Mouse (Mus musculus) large intestine, adult 2 months (tissue): ENCODE measurements around the gene Smad3. TPM values are rescaled to one million over a fixed set of nuclear protein-coding genes. Genes with fewer than 3 reads are reported as not detected.
A peak's percentile ranks its signal among the peaks of the same experiment; 100 is the strongest.

Source experiments
- DNase-seq: peaks from one replicate; pipeline ENCODE4 v3.0.0-alpha.2; 2012; ENCODE audit warnings: low read depth, low spot score
- WGBS: fragments of 180-500 bp; shearing (Covaris S2); methylation state at CpG from one replicate; pipeline ENCODE4 v1.1.7; 2018; 5-methylcytosine and 5-hydroxymethylcytosine counted together
- polyA plus RNA-seq: library from polyadenylated mRNA; depleted of rRNA; stranded (reverse); fragments of >200 nt; gene quantifications from 2 replicates; pipeline ENCODE4 v1.2.3, GENCODE M21; 2012

Smad3 gene
- polyA plus RNA-seq, 1 experiment, result 16.2 TPM

DNA sequence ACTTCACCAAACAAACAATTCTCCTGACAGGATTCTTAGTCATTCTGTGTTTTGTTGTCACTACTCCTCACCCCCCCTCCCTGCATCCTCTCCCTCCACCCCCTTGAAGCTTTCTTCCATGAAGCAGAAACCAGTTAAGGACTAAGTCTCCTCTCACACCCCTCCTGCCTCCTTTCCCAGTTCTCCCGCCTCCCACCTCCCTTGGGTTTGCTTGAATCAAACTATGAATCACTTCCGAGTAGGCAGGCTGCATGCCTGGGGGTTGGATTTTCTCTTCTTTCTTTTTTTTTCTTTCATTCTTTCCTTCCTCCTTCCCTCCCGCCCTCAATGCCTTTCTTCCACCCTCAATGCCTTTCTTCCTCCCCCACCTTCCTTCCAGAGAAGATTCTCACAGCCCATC is 80.2 kb downstream of the Smad3 start:
- 54% methylated on average over 3 of the region's 3 CpGs for WGBS
- DNase-seq, result no peak

DNA sequence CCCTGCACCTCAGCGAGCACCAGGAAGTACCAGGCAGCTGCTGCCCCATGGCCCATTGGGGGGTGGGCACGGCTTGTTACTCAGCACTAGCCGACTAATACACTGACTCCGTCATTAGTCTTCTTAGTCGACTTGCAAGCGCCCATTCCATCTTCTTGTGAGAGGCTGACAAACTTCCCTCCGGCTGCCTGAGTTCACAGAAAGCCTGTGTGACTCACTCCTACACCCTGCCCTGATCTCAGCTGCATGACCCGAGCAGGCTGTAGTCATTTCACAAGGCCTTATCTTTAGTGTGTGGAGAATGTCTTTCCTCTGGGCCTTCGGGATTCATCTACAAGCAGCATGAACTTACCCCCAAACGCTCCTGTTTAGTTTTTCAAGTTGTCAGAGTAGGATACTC is 83.2 kb downstream of the Smad3 start:
- no peak for DNase-seq
- 57% methylated on average over 10 of the region's 10 CpGs for WGBS

- 76% methylated on average over 3 of the region's 3 CpGs for WGBS
- DNase-seq, result no peak
Measured at GRCm38 (mm10) chr9:63673494-63673805, 84.3 kb downstream of the Smad3 start.

DNA sequence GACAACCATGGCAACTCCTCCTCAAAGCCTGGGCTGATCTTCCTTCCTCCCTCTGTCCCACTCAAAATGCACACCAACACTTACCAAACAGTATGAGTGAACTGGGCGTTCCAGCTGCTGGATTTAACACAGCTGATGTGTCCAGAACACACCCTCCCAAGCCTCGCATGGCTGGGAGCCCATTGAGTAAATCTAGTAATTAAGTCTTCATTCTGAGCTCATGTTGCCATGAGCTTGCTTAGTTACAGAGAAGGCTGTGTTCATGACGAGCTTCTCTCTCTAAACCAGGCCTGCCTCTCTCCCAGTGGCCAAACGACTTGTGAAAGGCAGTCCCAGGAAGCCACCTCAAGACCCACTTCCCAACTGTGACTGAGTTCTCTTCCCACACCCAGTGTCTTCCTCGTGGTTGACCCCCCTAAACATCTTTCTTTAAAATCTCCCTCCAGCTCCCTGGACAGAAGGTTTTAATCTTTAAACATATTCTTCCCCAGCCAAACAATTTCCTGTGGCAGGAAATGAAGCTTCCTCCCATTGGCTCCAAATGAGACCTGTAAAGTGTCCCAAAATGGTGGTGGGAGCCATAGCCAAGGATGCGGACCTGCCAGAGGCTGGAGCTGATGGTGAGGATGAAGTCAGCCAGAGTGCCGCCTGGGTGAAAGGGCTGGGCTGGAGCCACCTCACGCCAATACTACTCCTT is 84.8 kb downstream of the Smad3 start:
- no peak for DNase-seq
- 53% methylated on average over 8 of the region's 8 CpGs for WGBS

GRCm38 (mm10) chr9:63669816-63670215 is 88.0 kb downstream of the Smad3 start:
- DNase-seq, result no peak
- WGBS, result 98% methylated on average over 7 of the region's 7 CpGs

- DNase-seq, result no peak
- 37% methylated on average over 1 of the region's 1 CpGs for WGBS
Measured at GRCm38 (mm10) chr9:63668621-63669020, 89.2 kb downstream of the Smad3 start.

GRCm38 (mm10) chr9:63667373-63667724 is 90.4 kb downstream of the Smad3 start:
- DNase-seq, result no peak
- WGBS, result 29% methylated on average over 8 of the region's 8 CpGs

GRCm38 (mm10) chr9:63666612-63667372 is 91.0 kb downstream of the Smad3 start:
- no peak for DNase-seq
- 37% methylated on average over 18 of the region's 18 CpGs for WGBS

GRCm38 (mm10) chr9:63664792-63665646 is 92.8 kb downstream of the Smad3 start:
- DNase-seq, result no peak
- 61% methylated on average over 13 of the region's 13 CpGs for WGBS

DNA sequence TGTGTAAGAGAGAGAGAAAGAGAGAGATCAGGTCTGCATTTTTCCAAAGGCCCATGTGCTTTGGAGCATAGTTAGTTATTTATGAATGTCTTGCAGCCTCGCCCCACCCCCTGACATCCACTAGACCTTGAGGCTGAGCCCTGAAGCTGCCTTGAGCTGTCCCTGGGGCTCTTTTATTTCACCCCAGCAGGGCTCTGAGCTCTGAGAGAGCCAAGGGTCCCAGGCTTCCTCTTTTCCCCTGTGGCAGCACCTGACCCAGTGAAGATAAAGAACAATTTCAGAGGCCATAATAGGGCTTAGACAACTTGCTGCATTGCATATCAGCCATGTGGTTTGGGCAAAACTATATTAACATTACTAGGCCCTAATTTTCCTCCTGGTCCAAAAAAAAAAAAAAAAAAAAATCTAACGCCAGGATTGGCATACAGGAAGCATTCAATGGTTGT is 93.5 kb downstream of the Smad3 start:
- 80% methylated on average over 2 of the region's 2 CpGs for WGBS
- no peak for DNase-seq

DNA sequence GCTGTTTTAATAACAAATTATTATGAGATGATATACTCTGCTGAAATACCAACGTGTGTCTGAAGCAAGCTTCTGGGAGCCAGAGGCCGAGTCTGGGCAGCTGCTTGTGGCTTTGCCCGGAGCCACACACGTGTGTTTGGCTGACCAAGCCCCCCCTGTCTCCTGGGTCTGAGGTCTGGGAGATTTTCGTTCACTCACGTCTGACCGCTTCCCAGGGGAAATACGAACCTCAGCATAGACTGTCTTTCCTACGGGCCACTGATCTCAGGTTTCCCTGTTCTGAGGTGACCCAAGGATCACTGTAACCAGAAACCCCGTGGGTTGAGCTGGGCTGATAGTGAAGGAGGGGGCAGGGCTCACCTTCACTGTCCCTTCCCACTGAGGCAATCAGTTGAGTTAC is 94.6 kb downstream of the Smad3 start:
- no peak for DNase-seq
- WGBS, result 90% methylated on average over 10 of the region's 10 CpGs

DNA sequence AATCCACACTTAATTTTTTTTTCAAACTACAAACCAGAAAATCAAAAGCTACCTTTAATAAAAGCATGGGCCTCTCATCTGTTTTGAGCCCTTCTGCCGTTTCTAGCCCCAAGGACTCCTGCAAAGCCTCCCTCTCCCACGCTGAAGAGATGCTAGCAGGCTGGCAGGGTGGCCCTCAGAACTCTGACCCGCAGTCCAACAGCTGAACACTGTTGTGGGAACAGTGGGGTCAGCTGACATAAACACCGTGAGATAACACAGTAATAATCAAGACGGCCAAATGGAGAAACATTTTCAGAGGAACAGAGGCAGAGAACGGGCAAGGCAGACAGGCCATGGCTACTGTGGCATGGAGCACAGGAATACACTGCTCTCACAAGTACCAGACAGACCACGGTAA is 95.0 kb downstream of the Smad3 start:
- no peak for DNase-seq
- WGBS, result 77% methylated on average over 7 of the region's 7 CpGs

DNA sequence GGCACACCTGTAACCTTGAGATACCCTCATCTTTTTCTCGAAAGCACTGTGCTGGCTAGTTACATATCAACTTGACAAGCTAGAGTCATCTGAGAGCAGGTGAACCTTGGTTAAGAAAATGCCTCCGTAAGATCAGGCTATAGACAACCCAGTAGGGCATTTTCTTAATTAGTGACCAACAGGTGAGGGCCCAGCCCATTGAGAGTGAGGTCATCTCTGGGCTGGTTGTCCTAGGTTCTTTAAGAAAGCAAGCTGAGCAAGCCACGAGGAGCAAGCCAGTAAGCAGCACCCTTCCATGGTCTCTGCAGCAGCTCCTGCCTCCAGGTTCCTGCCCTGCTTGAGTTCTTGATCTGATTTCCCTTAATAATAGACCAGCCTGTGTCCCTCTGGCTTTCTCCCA is 97.1 kb downstream of the Smad3 start:
- 48% methylated on average over 3 of the region's 3 CpGs for WGBS
- no peak for DNase-seq

DNA sequence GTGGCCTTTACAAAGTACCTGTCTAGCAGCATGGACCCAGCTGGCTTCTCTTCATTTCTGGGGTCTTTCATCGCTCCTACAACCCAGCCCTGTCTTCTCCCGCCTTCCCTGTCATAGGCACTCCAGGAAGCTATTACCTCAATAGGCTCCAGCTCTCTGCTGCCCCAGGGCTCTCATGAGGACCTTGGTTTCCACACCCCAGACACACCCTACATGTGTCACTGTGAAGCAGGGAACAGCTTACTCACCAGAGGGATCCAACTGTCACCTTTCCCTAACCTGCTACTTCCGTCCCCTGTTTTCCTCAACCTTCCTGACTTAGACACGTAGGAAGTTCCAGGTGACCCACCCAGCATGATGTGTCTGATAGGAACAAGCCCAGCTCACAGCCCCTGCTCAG is 97.7 kb downstream of the Smad3 start:
- 30% methylated on average over 4 of the region's 4 CpGs for WGBS

GRCm38 (mm10) chr9:63658970-63659371 is 98.8 kb downstream of the Smad3 start:
- 41% methylated on average over 5 of the region's 5 CpGs for WGBS
- no peak for DNase-seq

More for the DNA sequence above, 97.7 kb downstream of the Smad3 start:
- peak; percentile 56 for DNase-seq

GRCm38 (mm10) chr9:63658436-63658835 is 99.4 kb downstream of the Smad3 start:
- 81% methylated on average over 9 of the region's 9 CpGs for WGBS
- DNase-seq, result no peak

GRCm38 (mm10) chr9:63657167-63657566 is 100.6 kb downstream of the Smad3 start:
- 61% methylated on average over 4 of the region's 4 CpGs for WGBS
- DNase-seq, result no peak

- 81% methylated on average over 1 of the region's 1 CpGs for WGBS
- no peak for DNase-seq
Measured at GRCm38 (mm10) chr9:63655092-63655491, 102.7 kb downstream of the Smad3 start.

GRCm38 (mm10) chr9:63654575-63654974 is 103.2 kb downstream of the Smad3 start:
- WGBS, result 95% methylated on average over 8 of the region's 8 CpGs
- no peak for DNase-seq

- no peak for DNase-seq
- WGBS, result 66% methylated on average over 7 of the region's 7 CpGs
Measured at GRCm38 (mm10) chr9:63653666-63654065, 104.1 kb downstream of the Smad3 start.

GRCm38 (mm10) chr9:63651594-63651993 is 106.2 kb downstream of the Smad3 start:
- no peak for DNase-seq
- WGBS, result 67% methylated on average over 11 of the region's 11 CpGs
